Mouse (Mus musculus) gastrocnemius, postnatal 36 days (tissue): ENCODE data around the gene Pcsk4. TPM values are rescaled to one million over a fixed set of nuclear protein-coding genes. Genes with fewer than 3 reads are reported as not detected.

Source experiments
- DNase-seq, 2 experiments: peaks; one replicate each; pipeline ENCODE4 v3.0.0; 2022
- intact Hi-C: fragments of 180-260 bp; cut with DNase I; formaldehyde crosslinking; loops from one replicate; pipeline ENCODE4 v1.15.1; 2025
- long read RNA-seq, 2 experiments: library from polyadenylated mRNA; stranded (forward); transcript quantifications; one replicate each; pipeline ENCODE4 v2.0.0; 2021
- total RNA-seq, 2 experiments: library from RNA; stranded (reverse); gene quantifications; 2 replicates each; pipeline ENCODE4 v1.2.3; 2021

The Pcsk4 gene
- 1 to 10 TPM; 1.1 to 2.0 TPM for total RNA-seq
- long read RNA-seq, experiment 1: 0 reads
- long read RNA-seq, experiment 2, partial matches to known transcripts: 1 of 3 reads
- long read RNA-seq, experiment 2, other reads (novel, unspliced or antisense): 2 of 3 reads

DNA sequence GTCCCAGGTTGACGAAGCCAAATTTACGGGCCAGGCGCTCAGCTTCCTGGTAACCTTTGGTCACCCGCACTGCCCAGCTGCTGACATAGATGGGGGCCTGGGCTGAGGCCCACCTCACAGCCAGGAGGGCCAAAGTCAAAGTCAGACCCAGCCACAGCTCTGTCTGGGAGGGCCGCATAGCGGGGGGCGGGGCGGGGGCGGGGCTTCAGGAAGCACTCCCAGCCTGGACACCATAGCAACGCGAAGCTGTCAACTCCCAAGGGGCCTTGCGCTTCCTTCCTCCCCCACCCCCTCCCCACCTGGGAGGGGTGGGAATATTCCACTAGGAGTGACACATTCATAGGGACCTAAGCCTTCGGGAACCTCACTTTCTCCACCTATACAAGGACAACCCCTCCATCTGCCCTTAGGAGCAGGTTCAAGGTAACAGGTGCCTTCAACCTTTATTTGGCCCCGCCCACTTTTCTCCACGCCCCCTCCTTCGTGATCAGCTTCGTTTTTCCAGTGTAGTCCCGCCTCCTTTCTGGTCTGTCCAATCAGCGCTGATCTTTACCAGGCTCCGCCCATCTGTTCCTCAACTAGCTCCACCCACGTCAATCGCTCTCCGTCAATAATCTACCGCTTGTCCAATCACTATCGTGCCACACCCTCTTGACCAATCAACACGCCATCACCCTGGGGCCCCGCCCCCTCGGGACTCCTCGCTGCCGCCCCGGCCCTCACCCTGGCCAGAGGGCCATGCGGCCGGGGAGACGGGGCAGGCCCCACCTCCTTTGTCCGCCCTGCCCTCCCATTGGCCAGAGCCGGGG lies at the start of gene Pcsk4, which contains the start of gene Reep6:
Gene Pcsk4 (minus strand): TSS at position 226 of the 809 bp plus-strand sequence.
Gene Reep6 (plus strand): TSS at position 681 of the 809 bp plus-strand sequence.
- intact Hi-C loops: loop anchor here (1.0 kb wide), 1 partner anchor 38 kb away; no protein-coding TSS in a partner anchor
- peak; percentile 90 to 94 for DNase-seq

DNA sequence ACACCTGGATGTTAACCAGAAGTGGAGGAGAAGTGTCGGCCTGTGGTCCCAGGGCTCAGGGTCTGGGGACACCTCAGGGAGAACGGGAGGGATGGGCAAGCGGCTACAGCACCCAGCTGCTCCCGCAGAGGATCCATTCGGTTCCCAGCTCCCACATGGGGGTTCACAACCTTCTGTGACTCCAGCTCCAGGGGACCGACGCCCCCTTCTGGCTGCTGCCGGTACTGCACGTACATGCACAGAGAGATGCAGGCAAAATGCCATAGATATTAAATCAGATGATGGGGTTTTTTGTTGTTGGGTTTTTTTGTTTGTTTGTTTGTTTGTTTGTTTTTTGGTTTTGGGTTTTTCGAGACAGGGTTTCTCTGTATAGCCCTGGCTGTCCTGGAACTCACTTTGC lies 48.4 kb upstream of the Pcsk4 start:
- DNase-seq: no peak
- intact Hi-C loops: no loop called here

DNA sequence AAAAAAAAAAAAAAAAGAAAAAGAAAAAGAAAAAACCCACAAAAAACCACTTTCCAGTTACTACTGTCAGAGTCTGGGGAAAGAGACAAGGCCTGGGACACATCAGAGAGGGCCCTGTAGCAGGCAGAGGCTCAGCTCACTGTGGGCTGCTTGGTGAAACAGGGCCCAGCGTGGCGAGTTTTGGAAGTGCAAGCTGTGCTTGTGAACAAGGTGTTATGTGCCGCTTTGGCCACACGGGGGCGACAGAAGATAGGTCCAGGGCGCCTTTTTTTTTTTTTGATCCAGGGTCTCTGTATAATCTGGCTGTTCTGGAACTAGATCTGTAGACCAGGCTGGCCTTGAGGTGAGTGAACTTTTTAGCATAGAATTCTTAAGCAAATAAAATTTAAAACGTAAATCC lies 46.9 kb upstream of the Pcsk4 start:
- intact Hi-C loops: no loop called here
- peak; percentile 85 to 91 for DNase-seq

DNA sequence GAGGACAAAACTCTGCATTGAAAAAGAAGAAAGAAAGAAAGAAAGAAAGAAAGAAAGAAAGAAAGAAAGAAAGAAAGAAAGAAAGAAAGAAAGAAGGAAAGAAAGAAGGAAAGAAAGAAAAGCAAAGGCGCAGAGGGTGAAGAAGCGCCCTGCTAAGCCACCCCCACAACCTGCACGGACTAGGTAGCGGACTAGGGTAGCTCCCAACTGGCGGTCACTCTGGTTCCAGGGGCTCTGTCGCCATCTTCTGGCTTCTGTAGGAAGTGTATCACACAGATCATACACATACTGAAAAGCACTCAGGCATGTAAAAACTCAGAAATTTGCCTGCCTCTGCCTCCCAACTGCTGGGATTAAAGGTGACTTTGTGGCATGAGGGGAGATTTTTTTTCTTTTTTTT lies 44.8 kb upstream of the Pcsk4 start:
- intact Hi-C loops: loop anchor here (1.0 to 2.0 kb wide), 2 partner anchors 23 to 79 kb away; partner anchors contain the start of gene Apc2
- DNase-seq: peak in 1 of 2 experiments; percentile 52

DNA sequence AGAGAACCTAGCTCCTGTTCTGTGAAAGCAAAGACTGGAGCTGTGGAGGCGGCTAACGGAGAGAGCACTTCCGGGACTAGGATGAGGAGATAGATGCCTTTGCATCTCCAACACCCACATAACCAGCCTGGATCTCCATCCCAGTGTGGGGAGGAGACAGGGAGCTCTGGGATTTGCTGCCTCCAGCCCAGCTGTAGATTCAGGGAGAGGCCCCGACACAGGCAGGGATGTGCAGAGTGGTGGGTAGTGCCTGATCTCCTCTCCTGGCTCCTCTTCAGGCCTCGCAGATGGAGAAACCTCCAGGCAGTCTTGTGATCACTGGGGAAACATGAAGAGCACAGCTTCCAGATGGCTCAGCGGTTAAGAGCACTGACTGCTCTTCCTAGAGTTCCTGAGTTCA lies 43.4 kb upstream of the Pcsk4 start:
- intact Hi-C loops: no loop called here
- DNase-seq: no peak

DNA sequence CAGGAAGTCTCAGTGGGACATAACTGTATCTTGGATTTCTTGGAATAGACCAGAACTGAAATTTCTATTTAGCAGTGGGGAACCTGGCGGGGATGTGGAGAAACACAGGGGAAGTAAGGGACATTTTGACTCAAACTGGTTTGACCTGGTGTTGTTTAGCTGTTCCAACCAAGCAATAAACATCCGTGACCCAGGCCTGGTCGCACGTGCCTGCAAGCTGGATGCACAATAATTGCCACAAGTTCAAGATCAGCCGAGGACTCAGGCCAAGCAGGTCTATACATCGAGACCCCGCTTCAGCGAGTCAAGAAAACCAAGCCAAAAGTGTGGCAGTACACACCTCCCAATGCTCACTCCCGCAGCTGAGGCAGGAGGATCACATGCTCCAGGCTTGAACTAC lies 42.7 kb upstream of the Pcsk4 start:
- DNase-seq: no peak
- intact Hi-C loops: no loop called here

DNA sequence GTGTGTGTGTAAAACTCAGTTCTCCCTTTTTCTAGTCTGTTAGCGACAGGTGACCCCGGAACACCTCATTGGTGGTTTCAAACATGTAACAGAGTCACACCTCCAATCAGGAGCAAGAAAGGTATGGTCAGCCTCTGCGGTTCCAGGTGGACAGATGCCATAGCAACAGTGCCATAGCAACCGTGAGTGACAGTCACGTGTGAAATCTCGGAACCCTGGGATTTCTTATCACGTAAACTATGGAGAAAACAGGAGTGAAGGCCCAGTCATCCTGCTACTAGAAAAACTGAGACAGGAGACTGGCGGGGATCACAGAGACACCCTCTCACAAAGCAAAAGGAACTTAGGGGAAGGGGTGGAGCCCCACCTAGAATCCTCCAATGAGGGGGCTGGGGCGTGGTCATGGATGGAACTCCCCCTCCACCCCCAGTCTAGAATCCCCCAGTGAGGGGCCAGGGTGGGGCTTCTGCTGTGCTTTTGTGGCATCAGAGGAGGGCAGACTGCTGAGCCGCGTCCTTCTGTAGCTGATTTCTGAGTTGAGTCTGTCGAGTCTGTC lies 42.2 kb upstream of the Pcsk4 start:
- intact Hi-C loops: no loop called here
- no peak for DNase-seq

DNA sequence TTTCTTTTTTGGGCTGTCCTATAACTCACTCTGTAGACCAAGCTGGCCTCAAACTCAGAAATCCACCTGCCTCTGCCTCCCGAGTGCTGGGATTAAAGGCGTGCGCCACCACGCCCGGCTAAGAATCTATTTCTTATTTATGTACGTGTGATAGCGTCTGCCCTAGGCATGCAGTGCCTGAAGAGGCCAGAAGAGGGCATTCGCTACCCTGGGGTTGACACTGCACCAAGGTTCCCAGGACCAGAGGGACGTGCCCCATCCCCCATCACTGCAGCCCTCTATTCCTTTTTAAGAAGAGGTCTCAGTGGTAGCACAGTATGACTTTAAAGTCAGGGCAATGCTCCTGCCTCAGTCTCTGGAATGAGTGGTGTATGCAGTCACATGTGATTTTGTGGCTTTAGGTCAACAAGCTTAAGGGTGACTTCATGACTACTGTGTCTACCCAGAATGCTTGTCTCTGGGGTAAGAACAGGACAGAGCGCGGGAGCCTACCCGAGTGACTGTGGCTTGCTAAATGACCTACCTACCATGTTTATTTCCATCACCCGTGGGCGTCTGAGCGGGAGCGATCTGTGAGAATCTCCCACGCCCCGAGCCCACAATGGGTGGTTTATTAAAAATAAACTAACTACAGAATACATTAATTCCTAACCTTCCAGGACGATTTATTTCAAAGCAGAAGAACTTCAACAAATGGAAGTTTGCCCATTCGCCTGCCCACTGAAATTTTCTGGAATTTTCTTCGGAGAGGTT lies 40.9 kb upstream of the Pcsk4 start:
- DNase-seq: no peak
- intact Hi-C loops: no loop called here

DNA sequence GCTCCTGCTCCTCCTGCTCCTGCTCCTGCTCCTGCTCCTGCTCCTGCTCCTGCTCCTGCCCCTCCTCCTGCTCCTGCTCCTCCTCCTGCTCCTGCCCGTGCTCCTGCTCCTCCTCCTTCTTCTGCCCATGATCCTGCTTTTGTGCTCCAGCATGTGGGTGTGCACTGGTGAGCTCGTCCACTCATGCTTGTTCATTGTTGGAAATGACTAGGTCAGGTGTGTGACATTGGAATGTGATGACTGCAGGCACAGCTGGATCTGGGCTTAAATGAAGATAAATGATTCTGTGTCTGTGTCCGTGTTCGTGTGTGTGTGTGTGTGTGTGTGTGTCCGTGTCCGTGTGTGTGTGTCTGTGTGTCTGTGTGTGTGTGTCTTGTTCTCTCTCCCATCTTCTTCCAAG lies 39.1 kb upstream of the Pcsk4 start:
- DNase-seq: no peak
- intact Hi-C loops: no loop called here

DNA sequence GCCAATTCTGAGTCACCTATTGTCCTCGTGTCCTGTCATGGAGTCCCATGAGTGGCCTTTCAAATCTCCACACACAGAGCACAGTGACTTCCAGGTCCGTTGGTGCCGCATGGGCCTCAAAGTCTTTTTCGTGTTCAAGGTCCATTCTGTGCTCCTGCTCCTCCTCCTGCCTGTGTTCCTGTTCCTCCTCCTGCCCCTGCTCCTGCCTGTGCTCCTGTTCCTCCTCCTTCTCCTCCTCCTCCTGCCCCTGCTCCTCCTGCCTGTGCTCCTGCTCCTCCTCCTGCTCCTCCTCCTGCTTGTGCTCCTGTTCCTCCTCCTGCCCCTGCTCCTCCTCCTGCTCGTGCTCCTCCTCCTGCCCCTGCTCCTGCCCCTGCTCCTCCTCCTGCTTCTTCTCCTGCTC lies 38.7 kb upstream of the Pcsk4 start:
- no peak for DNase-seq
- intact Hi-C loops: loop anchor here (1.0 kb wide), 1 partner anchor 39 kb away; the partner anchor contains the start of genes Pcsk4 and Reep6

DNA sequence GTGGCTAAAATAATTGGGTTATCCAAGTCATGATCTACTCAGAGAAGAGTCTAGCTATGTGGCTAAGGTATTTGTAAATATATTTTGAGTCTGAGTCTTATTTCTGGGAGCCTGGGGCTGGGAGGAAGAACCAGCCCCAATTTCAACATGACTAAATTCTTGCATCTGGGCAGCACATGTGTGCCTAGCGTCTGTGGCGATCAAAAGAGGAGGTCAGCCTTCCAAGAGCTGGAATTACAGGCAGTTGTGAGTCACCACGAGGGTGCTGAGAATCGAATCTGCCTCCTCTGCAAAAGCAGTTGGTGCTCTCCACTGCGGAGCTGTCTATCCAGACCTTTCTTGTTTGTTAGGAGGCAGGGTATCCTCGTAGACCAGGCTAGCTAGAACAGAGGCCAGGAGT lies 36.4 kb upstream of the Pcsk4 start:
- intact Hi-C loops: no loop called here

DNA sequence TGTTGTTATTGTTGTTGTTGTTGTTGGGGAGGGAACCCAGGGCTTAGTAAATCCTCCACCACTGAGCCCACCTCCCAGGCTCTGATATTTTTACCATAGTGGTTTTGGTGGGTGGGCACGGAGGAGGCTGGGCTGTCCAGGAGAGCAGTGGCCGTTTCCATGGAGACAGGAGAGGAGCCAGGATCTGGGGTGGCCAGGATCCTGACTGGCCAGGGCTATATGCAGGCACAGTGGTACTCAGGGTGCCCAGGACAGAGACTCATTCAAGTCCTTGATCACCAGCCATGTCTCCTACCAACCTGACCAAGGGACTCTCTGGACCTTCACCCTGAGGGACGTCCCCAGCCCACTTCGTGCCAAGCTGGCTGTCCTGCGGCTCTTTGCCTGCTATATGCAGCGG lies 34.4 kb upstream of the Pcsk4 start:
- no peak for DNase-seq
- intact Hi-C loops: no loop called here

More for the DNA sequence above, 36.4 kb upstream of the Pcsk4 start:
- DNase-seq: no peak

DNA sequence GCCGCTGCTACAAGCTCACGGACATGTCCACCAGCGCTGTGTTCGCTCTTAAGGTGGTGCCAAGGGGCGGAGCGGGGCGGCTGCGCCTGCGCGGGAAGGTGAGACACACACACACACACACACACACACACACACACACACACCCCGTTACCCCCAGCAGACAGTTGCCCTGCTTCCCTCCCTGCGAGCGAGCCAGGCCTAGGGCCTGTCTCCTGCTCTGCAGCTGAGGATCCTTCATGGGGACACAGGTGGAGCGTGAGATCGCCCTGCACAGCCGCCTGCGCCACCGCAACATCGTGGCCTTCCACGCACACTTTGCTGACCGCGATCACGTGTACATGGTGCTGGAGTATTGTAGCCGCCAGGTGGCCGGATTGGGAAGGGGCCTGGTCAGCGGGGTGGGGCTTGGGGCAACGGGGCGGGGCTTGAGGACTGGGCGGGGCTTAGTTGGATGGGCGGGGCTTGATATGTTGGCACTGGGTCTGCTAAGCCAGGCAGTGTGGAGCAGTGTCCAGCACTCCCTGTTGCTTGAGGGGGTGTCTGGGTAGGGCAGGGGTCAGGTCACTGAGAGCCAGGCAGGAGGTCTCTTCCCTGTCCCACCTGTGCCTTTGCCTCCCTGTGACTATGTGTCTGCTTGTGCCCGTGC lies 28.8 kb upstream of the Pcsk4 start:
- no peak for DNase-seq
- intact Hi-C loops: no loop called here

DNA sequence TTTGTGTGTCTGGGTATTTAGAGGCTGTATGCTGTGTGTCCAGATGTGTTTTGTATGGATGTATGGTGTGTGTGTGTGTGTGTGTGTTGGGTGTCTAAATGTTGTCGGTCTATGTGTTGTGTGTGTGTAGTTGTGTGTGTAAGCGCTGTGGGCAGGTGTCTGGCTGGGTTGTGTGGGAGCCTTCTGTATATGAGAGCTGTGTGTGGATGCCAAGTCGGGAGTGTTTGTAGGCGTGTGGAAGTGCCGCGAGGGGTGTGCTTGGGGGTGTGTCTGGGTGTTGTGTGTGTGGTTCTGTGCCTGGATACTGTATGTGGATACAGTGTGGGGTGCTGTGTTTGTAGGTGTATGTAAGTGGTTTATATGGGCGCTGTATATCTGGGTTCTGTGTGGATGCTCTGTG lies 28.0 kb upstream of the Pcsk4 start:
- intact Hi-C loops: no loop called here
- DNase-seq: no peak

DNA sequence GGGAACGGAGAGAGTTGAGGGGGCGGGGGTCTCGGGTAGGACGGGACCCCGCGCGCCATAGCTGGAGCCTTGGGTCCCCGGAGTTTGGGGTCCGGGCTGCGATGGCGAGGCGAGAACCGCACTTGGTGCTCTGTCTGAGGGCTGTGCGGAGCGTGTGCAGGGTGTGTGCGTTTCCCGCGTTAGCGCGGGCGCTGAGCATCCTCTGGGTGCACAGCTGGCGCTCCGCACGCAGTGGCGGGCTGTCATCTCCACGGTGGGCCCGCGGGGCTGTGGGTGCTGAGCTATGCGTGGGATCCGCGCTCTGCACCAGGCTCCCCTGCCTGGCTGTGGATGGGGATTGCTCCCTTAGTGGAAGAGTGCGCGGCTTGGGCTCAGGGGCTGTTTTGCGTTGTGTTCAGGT lies 27.4 kb upstream of the Pcsk4 start:
- DNase-seq: no peak
- intact Hi-C loops: no loop called here

DNA sequence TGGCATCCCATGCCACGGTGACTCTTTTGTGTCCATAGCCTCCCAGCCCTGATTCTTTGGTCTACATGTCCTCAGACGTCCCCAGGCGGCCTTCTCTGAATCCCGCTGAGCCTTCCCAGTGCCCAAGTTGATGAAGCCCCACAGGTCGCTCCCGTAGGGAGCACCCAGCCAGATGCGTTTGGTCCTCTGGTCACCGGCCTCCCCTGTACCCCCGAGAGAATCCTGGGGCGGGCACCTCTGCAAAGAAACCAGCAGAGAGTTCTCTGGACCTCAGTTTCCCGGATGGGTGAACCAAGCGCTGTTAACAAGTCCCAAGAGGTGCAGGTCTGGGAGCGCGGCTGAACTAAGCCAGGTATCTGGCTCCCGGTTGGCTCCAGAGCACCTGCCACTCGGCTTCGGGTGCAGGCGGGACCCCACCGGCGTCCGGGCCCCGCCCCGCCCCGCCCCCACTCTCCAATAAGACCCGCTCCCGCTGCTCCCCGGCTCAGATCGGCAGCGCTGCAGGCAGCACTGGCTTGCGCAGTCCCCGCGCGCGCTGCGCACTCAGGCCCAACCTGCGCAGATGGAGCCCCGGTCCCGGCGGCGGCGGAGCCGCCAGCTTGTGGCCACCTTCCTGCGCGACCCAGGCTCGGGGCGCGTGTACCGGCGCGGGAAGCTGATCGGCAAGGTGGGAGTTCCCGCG lies 26.8 kb upstream of the Pcsk4 start, which contains the start of gene Plk5:
Gene Plk5 (plus strand): TSS at position 459 of the 682 bp plus-strand sequence.
- intact Hi-C loops: no loop called here
- no peak for DNase-seq

DNA sequence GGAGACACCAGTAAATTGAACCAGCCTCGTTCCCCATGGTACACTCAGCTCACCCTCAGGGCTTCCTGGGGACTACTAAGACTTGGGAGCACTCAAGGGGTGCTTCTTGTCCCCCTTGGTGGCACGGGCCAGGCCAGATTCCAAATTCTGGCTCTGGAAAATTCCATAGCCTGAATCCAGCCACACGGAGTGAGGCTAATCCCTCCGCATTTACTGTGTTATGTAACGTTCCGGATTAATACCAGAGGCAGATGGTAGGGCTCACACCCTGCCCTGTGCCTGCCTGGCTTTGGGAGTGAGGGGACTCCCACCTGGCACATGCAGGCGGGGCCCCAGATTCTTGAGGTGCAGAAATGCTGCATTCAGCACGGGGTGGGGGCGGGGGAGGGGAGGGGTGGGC lies 26.1 kb upstream of the Pcsk4 start:
- intact Hi-C loops: no loop called here
- no peak for DNase-seq

DNA sequence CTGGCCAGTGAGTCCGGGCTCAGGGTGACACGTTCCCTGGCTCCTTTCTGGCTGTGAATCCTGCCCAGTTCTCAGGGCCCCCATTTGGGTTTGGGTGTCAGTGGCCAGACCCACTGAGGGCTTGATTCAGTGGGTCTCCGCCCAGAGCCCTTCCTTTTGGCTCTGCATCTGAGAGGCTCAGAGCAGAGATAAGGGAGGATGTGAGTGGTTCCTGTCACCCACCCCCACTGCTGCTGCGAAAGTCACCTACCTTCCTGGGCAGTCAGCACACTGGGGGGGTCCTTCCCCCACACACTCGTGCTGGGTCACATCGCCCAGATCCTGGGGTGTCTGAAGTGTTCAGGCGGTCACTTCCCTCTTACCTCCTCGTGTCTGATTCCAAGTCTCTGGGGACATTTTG lies 23.4 kb upstream of the Pcsk4 start:
- intact Hi-C loops: no loop called here
- DNase-seq: no peak

DNA sequence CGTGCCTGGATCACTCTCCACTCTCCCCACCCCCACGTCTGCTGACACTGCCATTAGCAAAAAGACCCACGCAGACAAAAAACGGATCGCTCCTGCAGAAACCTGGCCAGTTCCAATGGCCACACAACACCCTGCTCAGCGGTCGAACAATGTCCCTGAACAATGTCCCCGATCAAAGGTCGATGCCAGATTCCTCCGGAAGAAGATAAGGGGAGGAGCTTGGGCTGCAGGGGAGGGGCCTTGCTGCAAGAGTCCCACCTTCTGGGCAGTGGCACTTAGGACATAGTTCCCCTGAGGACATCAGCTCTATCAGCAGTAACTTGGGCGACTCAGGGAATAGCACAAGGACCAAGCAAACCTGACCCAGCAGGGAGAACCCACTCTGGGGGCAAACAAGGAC lies 22.6 kb upstream of the Pcsk4 start:
- intact Hi-C loops: loop anchor here (2.0 kb wide), 1 partner anchor 23 kb away; no protein-coding TSS in a partner anchor
- no peak for DNase-seq

DNA sequence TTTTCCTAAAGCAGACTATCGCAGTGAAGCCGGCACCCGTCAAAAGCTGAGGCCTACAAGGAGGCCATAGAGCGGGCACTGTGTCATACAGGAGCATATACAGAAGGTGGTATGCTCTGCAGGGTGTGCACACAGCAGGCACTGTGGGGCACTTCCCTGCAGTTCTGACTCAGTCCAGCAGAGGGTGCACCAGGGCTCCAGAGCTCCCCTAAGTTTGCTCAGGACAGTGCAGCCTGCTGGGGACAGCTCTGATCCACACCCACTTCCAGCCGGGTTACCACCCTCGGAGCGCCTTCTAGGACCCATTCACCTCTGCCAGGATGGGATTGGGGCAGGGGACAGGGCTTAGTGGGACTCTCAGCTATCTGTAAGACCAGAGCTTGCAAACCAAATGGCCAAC lies 21.0 kb upstream of the Pcsk4 start:
- peak; percentile 83 to 87 for DNase-seq
- intact Hi-C loops: loop anchor here (2.0 kb wide), 1 partner anchor 25 kb away; no protein-coding TSS in a partner anchor
